ENCODE assay signal across 13 mouse cellular contexts in genomic region chr5:117185673-117186072, GRCm38 (mm10).
DNase-seq lines count a peak whose midpoint lies in the region; ATAC-seq and TF ChIP-seq lines count a peak whose summit lies in the region.
"Had no signal": no experiment of that assay in that cellular context is flagged by ENCODE, and none has a peak within 500 bp of the region (broad histone marks: within the 10 kb centered on the region; RNA-seq: fewer than 3 reads in every experiment).

No protein-coding gene starts in this region.

- peaks cover 16% of the 10 kb centered on the region for H3K9me3 ChIP-seq in liver, embryonic 12.5 days (replicated peaks)
- peaks cover 8% of the 10 kb centered on the region for H3K9me3 ChIP-seq in E14TG2a.4 (ENCODE audit: low read length)
- H3K9me3 ChIP-seq in neural tube, embryonic 15.5 days (replicated peaks) = no peaks in the 10 kb centered on the region
- H3K9me3 ChIP-seq: stomach, embryonic 15.5 days had no signal

- peaks cover 24% of the 10 kb centered on the region for H3K36me3 ChIP-seq in liver, adult 2 months (ENCODE audit: control insufficient read depth, insufficient read depth, low read length)
- peaks cover 88% of the 10 kb centered on the region for H3K36me3 ChIP-seq in liver, embryonic 12.5 days
- H3K36me3 ChIP-seq in E14TG2a.4 (ENCODE audit: insufficient read depth, low read length) = peaks cover 3% of the 10 kb centered on the region; the same call in 1 of the 2 replicates
- H3K36me3 ChIP-seq in small intestine, adult 2 months (ENCODE audit: control insufficient read depth, insufficient read depth, low read length) = peaks cover 35% of the 10 kb centered on the region
- H3K36me3 ChIP-seq in neural tube, embryonic 15.5 days = peaks cover 18% of the 10 kb centered on the region

- H3K9ac ChIP-seq in liver, adult 2 months (ENCODE audit: low read depth, low read length) = no peak overlapping the region
- no peak overlapping the region for H3K9ac ChIP-seq in liver, embryonic 12.5 days
- no peak overlapping the region for H3K9ac ChIP-seq in neural tube, embryonic 15.5 days (replicated peaks)
- H3K9ac ChIP-seq: heart, embryonic 13.5 days; limb, embryonic 15.5 days; stomach, embryonic 15.5 days had no signal

- H3K27me3 ChIP-seq in liver, adult 2 months (ENCODE audit: control insufficient read depth, insufficient read depth, low read length) = no peaks in the 10 kb centered on the region
- H3K27me3 ChIP-seq in liver, embryonic 12.5 days (replicated peaks) = no peaks in the 10 kb centered on the region
- H3K27me3 ChIP-seq in E14TG2a.4 (ENCODE audit: insufficient read depth, low read length) = no peaks in the 10 kb centered on the region
- no peaks in the 10 kb centered on the region for H3K27me3 ChIP-seq in small intestine, adult 2 months (ENCODE audit: control insufficient read depth, insufficient read depth, low read length)
- H3K27me3 ChIP-seq in neural tube, embryonic 15.5 days (replicated peaks) = no peaks in the 10 kb centered on the region
- H3K27me3 ChIP-seq: heart, embryonic 13.5 days; limb, embryonic 15.5 days; stomach, embryonic 15.5 days had no signal

- WGBS in liver, adult 2 months = 96% methylated on average over 7 of the region's 7 CpGs
- WGBS in liver, embryonic 12.5 days (ENCODE audit: insufficient replicate concordance) = 93% methylated on average over 7 of the region's 7 CpGs
- 97% methylated on average over 7 of the region's 7 CpGs for WGBS in small intestine, adult 2 months
- 91% methylated on average over 7 of the region's 7 CpGs for WGBS in neural tube, embryonic 15.5 days

- DNase-seq in liver, adult 2 months (ENCODE audit: extremely low read depth, low read depth, low spot score) = no peak
- DNase-seq in T-cell, adult 2 months (ENCODE audit: low spot score) = peak; percentile 30
- DNase-seq in left cerebral cortex, adult 8-10 months (ENCODE audit: low spot score in 2 of 2) = no peak
- DNase-seq: layer of hippocampus, adult 9-11 months had no signal

- no peak for ATAC-seq in liver, embryonic 12.5 days
- no peak for ATAC-seq in neural tube, embryonic 15.5 days (ENCODE audit: low FRiP score)
- ATAC-seq: hindbrain, embryonic 16.5 days had no signal

- peak; percentile 68 for TF ChIP-seq CTCF in liver, adult 2 months (IDR thresholded peaks at IDR 0.05; ENCODE audit: low read depth, low read length)
- TF ChIP-seq CTCF in E14TG2a.4 (conservative IDR thresholded peaks at IDR 0.05; ENCODE audit: low read length) = peak; percentile 67
- TF ChIP-seq CTCF in small intestine, adult 2 months (IDR thresholded peaks at IDR 0.05; ENCODE audit: extremely low read depth, insufficient read length, insufficient replicate concordance, low read depth, low read length) = peak; percentile 55; the same call in 1 of the 2 replicates

- peaks cover 22% of the 10 kb centered on the region; the same call in 1 of the 2 replicates for H3K79me2 ChIP-seq in liver, adult 2 months (ENCODE audit: control insufficient read depth, insufficient read depth, low read length)

- TF ChIP-seq POLR2A in liver, adult 2 months (IDR thresholded peaks at IDR 0.05; ENCODE audit: extremely low read depth, insufficient read depth, low read length) = no peak
- TF ChIP-seq POLR2A in small intestine, adult 2 months (IDR thresholded peaks at IDR 0.05; ENCODE audit: low read depth, low read length) = no peak

- no peak overlapping the region for H3K27ac ChIP-seq in liver, adult 2 months (replicated peaks; ENCODE audit: insufficient read depth, low read depth, low read length)
- no peak overlapping the region for H3K27ac ChIP-seq in liver, embryonic 12.5 days
- H3K27ac ChIP-seq in small intestine, adult 2 months (ENCODE audit: insufficient read depth, low read depth, low read length) = no peak overlapping the region
- no peak overlapping the region for H3K27ac ChIP-seq in neural tube, embryonic 15.5 days (replicated peaks)
- H3K27ac ChIP-seq: embryonic facial prominence, embryonic 10.5 days; heart, embryonic 13.5 days; limb, embryonic 15.5 days; stomach, embryonic 15.5 days had no signal

- H3K4me1 ChIP-seq in liver, adult 2 months (ENCODE audit: control insufficient read depth, insufficient read depth, low read length) = peaks cover 13% of the 10 kb centered on the region
- peaks cover 8% of the 10 kb centered on the region; the same call in 1 of the 2 replicates for H3K4me1 ChIP-seq in liver, embryonic 12.5 days
- no peaks in the 10 kb centered on the region for H3K4me1 ChIP-seq in E14TG2a.4 (replicated peaks; ENCODE audit: low read depth, low read length)
- peaks cover 2% of the 10 kb centered on the region; the same call in 1 of the 2 replicates for H3K4me1 ChIP-seq in small intestine, adult 2 months (ENCODE audit: control insufficient read depth, insufficient read depth, insufficient read length, low read length)
- no peaks in the 10 kb centered on the region for H3K4me1 ChIP-seq in neural tube, embryonic 15.5 days
- H3K4me1 ChIP-seq: embryonic facial prominence, embryonic 10.5 days; heart, embryonic 13.5 days; limb, embryonic 15.5 days; stomach, embryonic 15.5 days had no signal

- no peak overlapping the region for H3K4me3 ChIP-seq in liver, adult 2 months (ENCODE audit: insufficient read depth, low read depth, low read length)
- no peak overlapping the region for H3K4me3 ChIP-seq in liver, embryonic 12.5 days
- no peak overlapping the region for H3K4me3 ChIP-seq in E14TG2a.4 (replicated peaks; ENCODE audit: low read length)
- no peak overlapping the region for H3K4me3 ChIP-seq in small intestine, adult 2 months (ENCODE audit: low read depth, low read length)
- no peak overlapping the region for H3K4me3 ChIP-seq in neural tube, embryonic 15.5 days (replicated peaks)
- H3K4me3 ChIP-seq: embryonic facial prominence, embryonic 10.5 days; heart, embryonic 13.5 days; limb, embryonic 15.5 days; stomach, embryonic 15.5 days had no signal

- H3K4me2 ChIP-seq in liver, embryonic 12.5 days = no peak overlapping the region
- H3K4me2 ChIP-seq in neural tube, embryonic 15.5 days = no peak overlapping the region
- H3K4me2 ChIP-seq: heart, embryonic 13.5 days; limb, embryonic 15.5 days; stomach, embryonic 15.5 days had no signal
